In genomic region chr3:79567703-79568362, GRCm38 (mm10) we compare ENCODE assay signal across 8 mouse cellular contexts. TPM values are rescaled to one million over a fixed set of nuclear protein-coding genes. Genes with fewer than 3 reads are reported as not detected.
DNase-seq lines count a peak whose midpoint lies in the region; ATAC-seq and TF ChIP-seq lines count a peak whose summit lies in the region.

TSS of gene Fnip2 (minus strand) at chr3:79567796.

- H3K4me2 ChIP-seq in forebrain, embryonic 13.5 days, result peak within 1 kb of the TSS; percentile 93
- peak within 1 kb of the TSS; percentile 88 for H3K4me2 ChIP-seq in liver, postnatal 0 days (ENCODE audit: low read depth, low read length)
- H3K4me2 ChIP-seq in neural tube, embryonic 14.5 days (ENCODE audit: low read depth, low read length), result peak within 1 kb of the TSS; percentile 74

- H3K4me1 ChIP-seq in ES-Bruce4 (ENCODE audit: control insufficient read depth, insufficient read depth, low read length), result no peaks in the 10 kb centered on the region
- H3K4me1 ChIP-seq in forebrain, embryonic 13.5 days, result peaks cover 21% of the 10 kb centered on the region
- peaks cover 21% of the 10 kb centered on the region for H3K4me1 ChIP-seq in liver, postnatal 0 days (ENCODE audit: insufficient read depth)
- peaks cover 11% of the 10 kb centered on the region; the same call in 1 of the 2 replicates for H3K4me1 ChIP-seq in neural tube, embryonic 14.5 days (ENCODE audit: control insufficient read depth, insufficient read depth, low read length)

- H3K27ac ChIP-seq in ES-Bruce4 (ENCODE audit: insufficient read depth, low read length), result no peak within 1 kb of the TSS
- peak within 1 kb of the TSS; percentile 69 for H3K27ac ChIP-seq in forebrain, embryonic 13.5 days
- H3K27ac ChIP-seq in liver, postnatal 0 days (ENCODE audit: low read depth), result peak within 1 kb of the TSS; percentile 90
- peak within 1 kb of the TSS; percentile 78 for H3K27ac ChIP-seq in neural tube, embryonic 14.5 days (ENCODE audit: low read depth, low read length)

- peak; percentile 29 for TF ChIP-seq POLR2A in ES-Bruce4 (IDR thresholded peaks at IDR 0.05; ENCODE audit: insufficient read depth, low read length)

- TF ChIP-seq EP300 in ES-Bruce4 (IDR thresholded peaks at IDR 0.05; ENCODE audit: insufficient read depth, low read depth, low read length), result peak; percentile 80; the same call in 1 of the 2 replicates
- TF ChIP-seq EP300 in liver, postnatal 0 days (IDR thresholded peaks at IDR 0.05; ENCODE audit: low read depth), result peak; percentile 49; the same call in 1 of the 2 replicates

- under 1% methylated on average over 51 of the region's 55 CpGs for WGBS in forebrain, embryonic 13.5 days
- WGBS in large intestine, adult 2 months, result 1% methylated on average over 54 of the region's 55 CpGs
- WGBS in liver, postnatal 0 days (ENCODE audit: insufficient replicate concordance), result under 1% methylated on average over 44 of the region's 55 CpGs
- under 1% methylated on average over 54 of the region's 55 CpGs for WGBS in neural tube, embryonic 14.5 days

- DNase-seq in heart, postnatal 10 days, result peak; percentile 89 to 91
- peak; percentile 73 for DNase-seq in large intestine, adult 2 months (ENCODE audit: low read depth, low spot score)
- DNase-seq in liver, postnatal 0 days, result peak; percentile 95
- DNase-seq in testis, postnatal 10 days (ENCODE audit: low spot score), result peak; percentile 89

- peak within 1 kb of the TSS; percentile 82 for H3K9ac ChIP-seq in ES-Bruce4 (ENCODE audit: low read depth, poor library complexity, severe bottlenecking)
- H3K9ac ChIP-seq in forebrain, embryonic 13.5 days, result peak within 1 kb of the TSS; percentile 91
- peak within 1 kb of the TSS; percentile 87 for H3K9ac ChIP-seq in liver, postnatal 0 days (replicated peaks)
- peak within 1 kb of the TSS; percentile 81 for H3K9ac ChIP-seq in neural tube, embryonic 14.5 days (replicated peaks; ENCODE audit: low read depth, low read length)

- H3K4me3 ChIP-seq in ES-Bruce4 (ENCODE audit: low read depth, low read length), result peak within 1 kb of the TSS; percentile 60
- H3K4me3 ChIP-seq in forebrain, embryonic 13.5 days, result peak within 1 kb of the TSS; percentile 84
- H3K4me3 ChIP-seq in liver, postnatal 0 days (ENCODE audit: low read depth, low read length), result peak within 1 kb of the TSS; percentile 88
- peak within 1 kb of the TSS; percentile 86 for H3K4me3 ChIP-seq in neural tube, embryonic 14.5 days (ENCODE audit: low read depth, low read length)

- H3K9me3 ChIP-seq in ES-Bruce4 (replicated peaks; ENCODE audit: control insufficient read depth, insufficient read depth, low read length, poor library complexity, severe bottlenecking), result no peaks in the 10 kb centered on the region
- no peaks in the 10 kb centered on the region for H3K9me3 ChIP-seq in forebrain, embryonic 13.5 days (replicated peaks)
- no peaks in the 10 kb centered on the region for H3K9me3 ChIP-seq in liver, postnatal 0 days (ENCODE audit: low read length)
- H3K9me3 ChIP-seq in neural tube, embryonic 14.5 days (ENCODE audit: control insufficient read depth, low read length), result no peaks in the 10 kb centered on the region

- intact Hi-C loops in heart, postnatal 10 days (cut with DNase I), result loop anchor here (2.0 kb wide), 1 partner anchor 49 kb away; no protein-coding TSS in a partner anchor

- H3K36me3 ChIP-seq in ES-Bruce4 (ENCODE audit: control insufficient read depth, insufficient read depth, low read length, poor library complexity, severe bottlenecking), result no peaks in the 10 kb centered on the region
- no peaks in the 10 kb centered on the region for H3K36me3 ChIP-seq in forebrain, embryonic 13.5 days (ENCODE audit: poor library complexity, severe bottlenecking)
- no peaks in the 10 kb centered on the region for H3K36me3 ChIP-seq in liver, postnatal 0 days (replicated peaks; ENCODE audit: insufficient read depth, low read length)
- no peaks in the 10 kb centered on the region for H3K36me3 ChIP-seq in neural tube, embryonic 14.5 days (ENCODE audit: control insufficient read depth, insufficient read depth, low read length)

- TF ChIP-seq CTCF in ES-Bruce4 (IDR thresholded peaks at IDR 0.05; ENCODE audit: low read depth, low read length), result no peak
- no peak for TF ChIP-seq CTCF in liver, postnatal 0 days (IDR thresholded peaks at IDR 0.05; ENCODE audit: low read depth)

- ATAC-seq in cerebellum, adult (ENCODE audit: insufficient number of reproducible peaks, low FRiP score, low TSS enrichment), result peak; percentile 91
- peak; percentile 97 for ATAC-seq in forebrain, embryonic 13.5 days
- peak; percentile 93 for ATAC-seq in liver, postnatal 0 days
- ATAC-seq in neural tube, embryonic 14.5 days (ENCODE audit: low read depth), result peak; percentile 97

- no peaks in the 10 kb centered on the region for H3K27me3 ChIP-seq in ES-Bruce4 (ENCODE audit: control insufficient read depth, insufficient read depth, low read length, poor library complexity, severe bottlenecking)
- H3K27me3 ChIP-seq in forebrain, embryonic 13.5 days, result no peaks in the 10 kb centered on the region
- H3K27me3 ChIP-seq in liver, postnatal 0 days (ENCODE audit: insufficient read depth, low read length), result no peaks in the 10 kb centered on the region
- H3K27me3 ChIP-seq in neural tube, embryonic 14.5 days (ENCODE audit: control insufficient read depth, insufficient read depth, low read length), result no peaks in the 10 kb centered on the region

RNA-seq across cellular contexts. Expression of gene Fnip2, which starts in this region (rescaled TPM):
- polyA plus RNA-seq in ES-Bruce4 (2011; ENCODE audit: insufficient read depth, insufficient read length, low read depth, missing spikeins), result 35.5 and 36.7 TPM in 2 replicates
- polyA plus RNA-seq in forebrain, embryonic 13.5 days (2015; fragmentation: Nextera tagmentation; extraction: Ambion mirVana), result 3.4 and 4.4 TPM in 2 replicates
- total RNA-seq in heart, postnatal 10 days (2021), result 10 to 100 TPM; 15.3 to 19.0 TPM
- polyA plus RNA-seq in large intestine, adult 2 months (2012; rRNA removed), result 1.1 and 2.2 TPM in 2 replicates
- 2.4 and 3.0 TPM in 2 replicates for polyA plus RNA-seq in liver, postnatal 0 days (2015; fragmentation: Nextera tagmentation; extraction: Ambion mirVana)
- 8.9 and 10.8 TPM in 2 replicates for polyA plus RNA-seq in neural tube, embryonic 14.5 days (2014; fragmentation: Nextera tagmentation; extraction: Ambion mirVana)
